Mouse (Mus musculus): Measurements from ENCODE around the gene Ky.

Gene Ky

DNA sequence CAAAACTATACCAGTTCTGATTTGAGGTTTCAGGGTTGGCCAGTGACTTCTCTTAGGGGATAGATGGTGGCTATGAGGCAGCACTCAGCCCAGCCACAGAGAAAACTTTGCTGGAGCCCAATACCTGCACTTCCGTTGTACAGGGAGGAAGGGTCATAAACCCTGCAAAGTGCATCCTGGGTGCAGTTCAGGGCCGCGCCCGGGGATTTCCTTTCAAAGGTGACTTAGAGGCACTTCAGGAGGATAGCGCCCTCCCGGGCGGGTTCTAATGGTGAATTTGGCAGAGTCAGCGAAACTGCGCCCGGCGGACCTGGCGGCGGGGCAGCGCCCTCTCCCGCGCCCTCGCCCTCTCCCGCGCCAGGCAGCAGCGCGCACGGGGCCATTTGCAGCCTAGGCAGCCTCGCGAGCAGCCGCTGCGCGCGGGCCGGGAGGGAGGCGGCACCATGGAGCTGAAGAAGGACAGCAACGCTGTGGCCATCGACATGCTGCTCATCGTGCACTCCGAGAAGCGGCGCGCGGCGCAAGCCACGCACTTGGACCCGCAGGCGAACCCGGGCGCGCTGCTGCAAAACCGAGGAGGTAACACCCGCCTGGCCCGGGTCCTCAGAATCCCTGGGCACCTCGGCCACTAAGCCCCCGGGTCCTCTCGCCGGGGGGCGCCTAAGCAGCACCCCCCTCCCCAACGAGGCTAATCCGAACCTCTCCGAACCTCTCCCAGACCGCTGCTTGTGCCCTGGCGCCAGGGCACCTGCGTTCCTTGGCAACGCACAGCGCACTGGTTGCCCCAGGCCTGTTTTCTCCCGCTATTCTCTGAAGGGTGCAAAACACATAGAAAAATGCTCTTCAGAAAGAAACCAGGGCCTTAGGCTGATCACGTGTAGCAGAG is at the start of gene Ky:
Ky (plus strand) TSS at position 51 of the 886 bp plus-strand sequence.
- no peak for DNase-seq (ENCODE audit: low spot score in 2 of 2)

DNA sequence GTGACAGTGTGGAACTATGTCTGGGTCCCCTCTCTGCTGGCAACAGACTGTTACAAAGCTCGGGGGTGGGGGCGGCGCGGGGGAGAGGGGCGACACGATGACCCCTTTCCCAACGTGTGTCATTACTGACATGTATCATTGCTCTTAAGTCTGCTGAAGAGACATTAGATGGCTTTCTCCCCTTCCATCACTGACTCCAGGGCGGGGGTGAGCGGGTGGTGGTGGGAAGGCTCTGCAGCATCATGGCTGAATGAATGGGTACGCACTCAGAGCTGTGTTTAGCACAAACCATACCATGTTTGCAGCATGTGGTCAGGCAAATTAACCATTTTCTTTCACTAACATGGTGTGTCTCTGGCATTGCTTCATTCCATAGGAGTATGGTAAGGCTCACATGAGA is 43.3 kb upstream of the Ky start:
- no peak for DNase-seq (ENCODE audit: low spot score in 2 of 2)

DNA sequence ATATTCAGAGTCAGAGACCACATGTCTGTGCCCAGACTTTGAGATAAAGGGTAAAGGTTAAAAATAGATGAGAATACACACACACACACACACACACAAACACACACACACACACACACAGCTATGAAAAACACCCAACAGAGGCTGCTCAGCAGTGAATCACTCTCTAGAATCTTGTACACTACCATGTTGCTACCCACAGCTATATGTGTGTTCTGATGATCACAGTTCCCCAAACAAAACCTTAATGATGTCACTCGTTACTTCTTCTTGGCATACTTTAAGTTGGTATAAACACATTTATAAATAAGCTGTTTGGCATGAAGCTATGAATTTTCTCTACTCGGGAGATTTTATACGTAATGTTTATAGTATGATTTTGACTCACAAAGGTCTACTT is 40.5 kb upstream of the Ky start:
- no peak for DNase-seq (ENCODE audit: low spot score in 2 of 2)

DNA sequence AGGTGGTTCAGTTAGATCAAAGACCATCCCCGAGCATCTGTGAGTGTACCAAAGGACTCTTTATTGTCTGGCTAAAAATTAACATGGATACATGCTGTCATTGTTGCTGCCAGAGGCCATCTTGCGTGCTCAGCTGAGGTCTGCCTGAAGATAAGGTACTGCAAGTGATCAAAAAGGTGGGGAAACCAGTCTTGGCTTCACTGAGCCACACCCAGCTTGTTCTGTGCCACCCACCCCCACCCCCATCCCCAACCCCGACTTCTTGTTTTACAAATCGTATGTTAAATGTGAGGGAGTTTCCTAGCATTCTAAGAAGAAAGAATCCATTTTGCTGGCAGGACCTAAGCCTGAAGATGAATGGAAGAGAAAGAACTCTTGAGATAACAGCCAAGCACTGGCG is 39.8 kb upstream of the Ky start:
- DNase-seq (ENCODE audit: low spot score in 2 of 2), result no peak

DNA sequence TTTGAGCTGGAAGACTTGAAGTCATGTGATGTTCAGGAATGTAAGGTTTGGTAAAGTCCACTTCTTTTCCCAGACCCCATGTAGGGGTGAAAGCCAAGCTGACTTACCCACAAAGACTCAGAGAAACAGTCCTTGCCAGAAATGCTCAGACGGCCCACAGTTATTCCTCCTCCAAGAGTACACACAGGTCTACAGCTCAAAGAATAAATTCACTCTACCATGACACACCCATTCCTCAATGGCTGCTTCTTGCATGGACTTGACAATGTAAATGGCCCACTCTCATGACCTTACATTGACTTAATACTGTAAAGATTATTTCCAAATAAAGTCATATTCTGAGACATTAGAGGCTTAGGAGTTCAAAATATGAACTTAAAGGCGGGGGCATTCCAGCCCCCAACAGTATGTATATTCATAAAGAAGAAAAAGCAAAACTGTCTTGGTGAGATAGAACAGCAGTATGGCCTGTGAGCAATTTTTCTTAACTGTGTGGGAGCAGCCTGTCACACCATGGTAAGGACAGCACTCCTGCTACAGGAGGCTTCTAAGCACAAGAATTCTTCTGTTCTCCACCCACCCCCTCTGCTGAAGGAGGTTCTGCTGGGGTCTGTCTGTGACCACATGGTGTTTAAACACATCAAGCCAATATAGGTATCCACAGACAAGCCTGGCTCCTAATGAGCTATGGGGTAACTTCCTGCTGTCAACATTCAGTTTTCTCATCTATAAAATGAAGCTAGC is 35.3 kb upstream of the Ky start:
- no peak for DNase-seq (ENCODE audit: low spot score in 2 of 2)

DNA sequence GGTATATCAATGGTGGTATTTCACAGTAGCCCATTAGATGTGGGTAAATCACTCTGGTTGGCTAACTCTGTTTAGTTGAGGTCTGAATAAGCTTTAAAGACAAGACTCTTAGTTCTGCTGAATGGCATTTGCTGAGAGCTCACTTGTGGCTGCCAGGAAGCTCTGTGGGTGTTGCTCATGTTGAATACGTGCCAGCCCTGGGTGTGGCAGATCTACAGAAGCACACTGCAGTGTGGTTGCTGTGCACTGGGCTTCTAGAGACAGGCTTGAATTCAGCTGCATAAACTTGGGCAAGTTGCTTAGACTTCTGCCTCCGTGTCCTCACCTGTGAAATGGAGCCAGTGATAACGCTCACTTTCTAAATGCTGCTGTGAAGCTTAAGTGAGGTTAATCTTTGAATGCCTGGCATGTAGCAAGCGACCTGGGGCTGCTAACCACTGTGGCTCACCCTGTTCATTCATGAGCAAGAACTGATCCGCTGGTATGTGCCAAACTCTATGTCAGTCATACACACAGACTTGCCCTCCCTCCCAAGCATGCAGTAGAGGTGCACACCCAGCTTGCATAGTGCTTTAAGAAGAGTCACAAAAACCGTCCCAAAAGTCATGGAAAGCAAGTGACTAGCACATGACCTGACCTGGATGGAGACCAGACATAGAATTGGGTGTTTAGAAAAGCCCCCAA is 27.6 kb upstream of the Ky start:
- no peak for DNase-seq (ENCODE audit: low spot score in 2 of 2)

DNA sequence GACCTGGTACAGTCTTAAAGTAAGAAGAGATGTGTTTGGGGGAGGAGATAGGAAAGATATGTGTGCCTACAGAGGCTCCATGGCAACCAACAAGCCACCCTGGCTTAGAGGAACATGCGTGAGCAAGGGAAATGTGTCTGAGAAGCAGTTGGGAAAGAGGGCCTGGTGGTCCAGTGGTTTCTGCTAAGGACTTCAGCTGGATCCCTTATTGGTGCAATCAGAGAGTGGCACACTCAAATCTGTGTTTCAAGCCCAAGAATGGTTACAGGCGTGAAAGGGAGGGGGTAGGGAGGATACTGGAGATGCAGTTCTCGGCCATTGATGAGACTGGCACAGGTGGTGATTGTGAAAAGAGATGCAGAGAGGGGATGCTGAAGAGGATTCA is 27.1 kb upstream of the Ky start:
- no peak for DNase-seq (ENCODE audit: low spot score in 2 of 2)

DNA sequence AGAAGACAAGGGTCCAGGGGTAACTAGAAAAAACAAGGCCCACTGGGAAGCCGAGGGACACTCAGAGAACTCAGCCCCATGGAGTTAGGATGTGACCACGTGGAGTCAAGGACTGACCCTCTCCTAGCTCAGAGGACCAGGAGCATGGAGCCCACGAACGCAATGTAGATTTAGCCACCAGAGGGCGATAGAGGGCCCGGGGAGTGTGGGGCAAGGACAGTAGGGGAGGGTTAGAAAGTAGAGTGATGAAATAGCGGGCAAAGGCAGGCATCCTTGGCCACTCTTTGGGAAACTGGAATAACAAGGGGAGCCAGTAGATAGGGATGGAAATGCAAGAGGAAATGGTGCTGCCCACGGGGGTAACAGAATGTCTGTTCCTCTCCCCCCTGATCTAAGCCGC is 26.5 kb upstream of the Ky start:
- peak; percentile 19 to 74 for DNase-seq (ENCODE audit: low spot score in 2 of 2)

DNA sequence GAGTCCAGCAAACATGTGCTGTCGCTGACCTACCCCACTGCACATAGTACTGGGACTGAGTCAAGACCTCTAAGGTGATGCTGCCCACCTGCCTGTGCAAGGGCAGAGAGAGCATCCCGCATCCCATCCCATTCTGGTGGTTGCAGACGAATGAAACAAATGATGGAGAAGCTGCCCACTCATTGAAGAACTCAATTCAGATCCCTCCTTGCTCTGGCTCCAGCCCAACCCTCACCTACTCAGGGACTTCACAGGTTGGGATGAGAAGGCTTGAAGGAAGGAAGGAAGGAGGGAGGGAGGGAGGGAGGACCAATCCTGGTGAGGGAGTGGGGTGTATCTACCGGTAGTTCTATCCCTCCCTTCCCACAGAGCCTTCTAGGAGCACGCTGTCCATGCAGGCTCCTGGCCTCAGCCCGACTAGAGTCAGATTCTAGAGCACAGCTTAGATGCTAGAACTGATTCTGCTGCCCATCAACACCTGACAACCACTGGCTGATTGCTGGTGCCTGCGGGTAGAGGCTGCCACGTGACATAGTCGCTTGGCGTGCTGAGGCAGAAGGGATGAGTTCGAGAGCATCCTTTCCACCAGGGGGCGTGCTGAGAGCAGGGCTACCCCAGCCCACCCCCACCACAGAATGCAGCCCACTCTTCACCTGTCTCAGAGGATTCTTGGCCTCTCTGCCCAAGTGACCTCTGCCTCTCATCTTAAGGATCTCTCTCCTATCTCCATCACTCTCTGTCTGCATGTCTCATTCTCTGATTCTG is 13.3 kb upstream of the Ky start:
- no peak for DNase-seq (ENCODE audit: low spot score in 2 of 2)

DNA sequence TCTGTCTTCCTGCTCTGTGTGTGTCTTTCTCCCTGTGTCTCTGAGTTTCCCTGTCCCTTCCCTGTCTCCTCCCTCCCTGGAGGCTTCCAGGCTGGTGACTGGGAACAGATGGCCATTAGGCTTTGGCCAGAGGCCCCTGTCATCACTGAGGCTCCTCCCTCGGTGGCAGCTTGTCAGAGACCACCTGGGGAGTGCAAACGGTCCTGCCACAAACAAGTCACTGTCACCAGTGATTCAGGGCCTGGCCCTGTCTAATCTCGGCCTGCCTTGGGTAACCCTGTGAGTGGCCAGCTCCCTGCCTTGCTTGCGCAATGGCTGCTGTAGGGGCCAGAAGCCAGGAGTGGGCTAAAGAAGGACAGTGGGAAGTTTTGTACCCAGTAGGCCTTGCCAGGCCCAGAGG is 12.5 kb upstream of the Ky start:
- no peak for DNase-seq (ENCODE audit: low spot score in 2 of 2)

DNA sequence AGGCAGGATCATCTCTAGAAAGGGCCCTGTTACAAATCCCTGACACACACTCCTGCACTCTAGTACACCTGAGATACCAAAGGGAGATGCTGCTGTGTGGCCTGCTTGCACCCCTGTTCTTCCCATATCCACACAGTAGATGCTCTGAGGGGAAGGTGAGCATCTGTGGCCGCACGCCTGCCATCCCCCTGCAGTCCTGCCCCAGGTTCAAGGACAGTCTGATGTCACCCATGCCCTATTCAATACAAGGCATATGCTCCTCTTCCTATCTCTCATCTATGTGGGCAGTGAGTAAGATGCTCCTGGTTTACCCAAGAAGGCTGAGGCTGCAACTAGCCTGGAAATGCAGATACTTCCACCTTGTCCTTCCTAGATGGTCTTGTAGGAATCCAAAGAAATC is 11.6 kb upstream of the Ky start:
- no peak for DNase-seq (ENCODE audit: low spot score in 2 of 2)

DNA sequence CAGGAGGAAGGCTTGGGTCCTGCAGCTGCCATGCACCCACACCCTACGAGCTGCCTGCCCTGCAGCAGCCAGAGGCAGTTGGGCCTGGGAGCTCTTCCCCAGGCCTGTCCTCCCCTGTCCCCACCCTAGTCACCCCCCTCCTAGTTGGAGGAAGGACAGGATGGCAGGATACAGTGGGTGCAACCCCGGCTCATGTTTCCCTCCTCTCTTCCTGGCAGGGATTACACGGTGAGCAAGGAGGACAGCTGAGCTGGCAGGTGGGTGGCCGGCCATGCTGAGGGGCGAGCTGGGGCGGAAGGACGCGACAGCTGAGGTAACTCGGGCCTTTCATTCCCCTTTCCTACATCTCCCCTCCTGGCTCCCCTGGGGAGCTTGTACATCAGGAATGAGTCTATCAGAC is 11.1 kb upstream of the Ky start:
- no peak for DNase-seq (ENCODE audit: low spot score in 2 of 2)

DNA sequence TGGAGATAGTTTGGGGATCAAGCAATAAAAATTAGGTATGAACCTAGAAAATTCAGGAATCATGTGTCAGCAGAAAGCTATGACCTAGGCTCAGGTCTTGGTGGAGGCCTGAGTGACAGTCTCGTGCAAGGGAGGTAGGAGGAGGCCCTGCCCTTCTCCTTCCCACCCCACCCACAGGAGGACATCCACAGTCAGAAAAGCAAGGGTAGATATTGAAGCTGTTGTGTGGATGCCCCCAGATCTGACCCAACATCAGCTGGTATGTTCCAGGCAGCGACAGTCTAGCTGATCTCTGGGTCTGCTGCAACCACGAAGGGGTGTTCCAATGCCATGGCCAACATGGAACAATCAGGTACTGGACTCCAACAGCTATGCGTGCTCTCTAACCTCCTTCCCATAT is 10.3 kb upstream of the Ky start:
- DNase-seq (ENCODE audit: low spot score in 2 of 2), result no peak

DNA sequence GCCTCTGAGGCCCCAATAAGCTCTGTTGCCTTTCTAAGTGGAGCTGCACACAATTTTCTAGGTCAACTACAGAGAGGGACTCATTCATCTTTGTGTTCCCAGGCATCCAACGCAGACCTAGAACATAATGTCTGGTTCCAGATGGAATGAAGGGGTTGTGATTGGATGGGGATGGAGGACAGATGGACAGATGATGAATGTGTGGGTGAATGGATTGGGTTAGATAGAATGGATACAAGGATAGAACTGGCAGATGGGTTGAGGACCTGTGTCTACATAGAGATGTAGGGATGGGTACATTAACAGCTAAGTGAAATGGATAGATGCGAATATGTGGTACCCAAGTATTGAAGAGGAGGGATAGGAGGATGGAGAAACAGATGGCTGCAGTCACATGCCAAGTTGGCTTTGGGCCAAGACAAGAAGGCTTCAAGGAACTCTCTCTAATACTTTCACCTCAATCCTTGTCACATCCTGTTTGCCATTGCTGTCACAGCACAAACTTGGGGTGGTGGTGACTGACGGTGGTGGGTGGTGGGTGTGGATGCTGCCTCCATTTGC is 9.0 kb upstream of the Ky start:
- no peak for DNase-seq (ENCODE audit: low spot score in 2 of 2)

DNA sequence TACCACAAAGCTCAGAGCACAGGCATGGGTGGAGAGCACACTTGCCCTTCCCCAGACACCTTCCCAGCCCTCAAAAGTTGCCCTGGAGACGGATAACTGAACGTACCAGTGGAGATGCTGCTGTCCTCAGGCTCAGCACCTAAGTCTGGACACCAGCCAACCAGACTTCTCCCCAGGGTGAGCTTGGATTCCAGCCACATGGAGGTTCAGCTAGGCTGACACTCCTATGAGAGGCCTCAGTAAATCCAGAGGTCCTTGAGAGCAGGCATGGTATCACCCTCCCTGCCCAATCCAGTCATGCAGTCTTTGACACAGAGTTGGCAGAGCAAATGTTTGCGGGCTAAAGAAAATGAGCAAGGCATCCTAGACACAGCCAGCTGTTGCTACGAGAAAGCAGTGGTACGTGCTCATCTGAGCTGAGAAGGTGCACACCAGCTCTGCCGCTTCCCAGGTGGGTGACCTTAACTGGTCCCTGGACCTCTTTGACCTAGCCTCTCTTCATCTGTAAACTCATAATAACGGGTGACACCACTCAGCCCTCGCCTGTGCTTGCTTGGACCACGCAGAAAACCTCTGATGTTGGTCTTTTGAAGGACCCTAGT is 8.4 kb upstream of the Ky start:
- no peak for DNase-seq (ENCODE audit: low spot score in 2 of 2)

DNA sequence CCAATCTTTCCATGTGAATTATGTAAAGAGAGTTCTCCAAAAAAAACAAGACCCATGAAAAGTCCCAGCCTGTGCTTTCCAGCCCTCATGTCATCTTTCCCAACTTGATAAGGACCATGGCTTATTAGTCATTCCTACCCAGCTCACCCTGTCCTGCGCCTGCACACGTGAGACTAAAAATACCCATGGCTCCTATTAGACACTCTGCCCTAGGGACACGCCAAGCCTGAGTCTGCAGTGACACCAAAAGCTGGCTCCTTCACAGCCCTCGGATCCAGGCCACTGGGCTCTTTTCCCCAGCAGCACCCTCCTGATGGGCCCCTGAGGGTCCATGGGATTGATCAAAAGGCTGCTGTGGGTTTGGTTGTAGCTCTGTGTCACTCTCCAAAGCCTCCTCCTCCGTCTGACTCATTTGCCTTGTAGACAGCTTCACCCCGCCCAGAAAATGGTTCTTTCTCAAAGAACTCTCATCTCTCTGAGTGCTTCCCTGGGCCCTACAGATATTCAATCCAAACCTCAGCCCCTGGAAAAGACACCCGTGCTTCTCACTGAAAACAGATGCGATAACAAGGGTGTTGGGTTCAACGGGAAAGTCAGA is 7.6 kb upstream of the Ky start:
- no peak for DNase-seq (ENCODE audit: low spot score in 2 of 2)

DNA sequence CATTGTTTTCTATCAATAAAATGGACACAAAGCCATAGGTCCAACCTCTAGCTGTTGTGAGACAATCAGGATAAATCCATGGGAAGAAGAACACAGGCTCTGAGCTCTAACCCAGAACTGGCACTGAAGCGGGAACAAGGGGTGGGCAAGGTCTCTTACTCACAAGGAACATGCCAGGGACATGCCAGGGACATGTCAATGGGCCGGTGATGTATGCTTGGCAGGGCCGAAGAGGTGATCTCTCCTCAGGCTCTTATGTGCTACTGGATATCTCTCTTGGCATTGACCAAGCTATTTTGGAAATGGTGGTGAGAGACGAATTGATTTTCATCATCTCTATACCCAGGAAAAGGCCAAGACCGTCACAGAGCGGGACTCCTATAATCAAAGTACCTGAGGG is 6.8 kb upstream of the Ky start:
- no peak for DNase-seq (ENCODE audit: low spot score in 2 of 2)

DNA sequence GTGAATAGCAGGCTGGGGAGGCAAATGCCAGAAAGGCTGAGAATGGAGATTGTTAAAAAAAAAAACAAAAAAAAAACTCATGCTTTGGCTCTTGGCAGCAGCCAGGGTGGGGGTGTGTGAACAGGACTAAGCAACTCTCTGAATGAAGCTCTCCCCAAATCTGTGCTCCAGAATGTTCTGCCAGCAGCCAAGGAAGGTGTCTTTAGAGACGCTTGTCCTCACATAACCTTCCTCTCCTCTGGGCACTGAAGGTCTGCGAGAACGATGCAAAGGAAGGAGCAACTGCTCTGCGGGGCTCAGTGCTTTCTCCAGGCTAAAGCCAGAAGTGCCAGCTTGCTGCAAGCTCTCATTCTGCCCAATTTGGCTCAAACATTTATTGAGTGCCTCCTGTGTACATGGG is 6.3 kb upstream of the Ky start:
- DNase-seq (ENCODE audit: low spot score in 2 of 2), result no peak

DNA sequence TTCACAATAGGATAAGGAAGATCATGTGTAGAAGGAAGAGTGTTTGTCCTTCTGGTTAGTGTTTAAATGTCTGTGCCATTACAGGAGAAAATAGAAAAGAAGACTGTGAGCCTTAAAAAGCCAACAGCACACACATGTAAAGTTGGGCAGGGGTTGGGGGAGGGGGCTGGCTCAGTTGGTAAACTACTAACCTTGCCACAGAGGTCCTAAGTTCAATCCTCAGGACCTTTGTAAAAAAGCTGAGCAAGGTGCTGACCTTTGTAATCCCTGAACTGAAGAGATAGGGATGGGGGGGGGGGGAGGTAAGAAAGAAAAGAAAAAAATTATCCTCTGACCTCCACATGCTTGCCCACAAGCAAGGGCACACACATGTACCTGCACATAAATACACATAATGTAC is 5.8 kb upstream of the Ky start:
- no peak for DNase-seq (ENCODE audit: low spot score in 2 of 2)

DNA sequence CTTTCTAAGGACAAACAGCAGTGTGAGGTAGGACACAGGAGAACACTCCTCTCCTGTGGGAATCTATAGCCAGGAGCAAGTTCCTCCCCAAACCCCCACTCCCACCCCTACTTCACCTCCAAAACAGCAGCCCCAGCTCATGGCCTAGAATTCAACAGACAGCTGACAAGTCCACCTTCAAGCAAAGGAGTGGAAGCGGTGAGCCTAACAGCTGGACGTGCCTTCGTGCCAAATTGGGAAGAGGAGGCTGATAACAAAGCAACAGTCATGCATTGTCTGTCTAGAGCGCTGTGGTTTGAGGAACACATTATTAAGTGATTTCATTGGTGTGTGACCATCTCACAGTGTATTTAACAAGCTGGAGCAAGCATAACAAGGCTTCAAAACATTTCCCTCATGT is 4.4 kb upstream of the Ky start:
- no peak for DNase-seq (ENCODE audit: low spot score in 2 of 2)

Data from spleen, postnatal 4 days (tissue).